In the genomic region with DNA sequence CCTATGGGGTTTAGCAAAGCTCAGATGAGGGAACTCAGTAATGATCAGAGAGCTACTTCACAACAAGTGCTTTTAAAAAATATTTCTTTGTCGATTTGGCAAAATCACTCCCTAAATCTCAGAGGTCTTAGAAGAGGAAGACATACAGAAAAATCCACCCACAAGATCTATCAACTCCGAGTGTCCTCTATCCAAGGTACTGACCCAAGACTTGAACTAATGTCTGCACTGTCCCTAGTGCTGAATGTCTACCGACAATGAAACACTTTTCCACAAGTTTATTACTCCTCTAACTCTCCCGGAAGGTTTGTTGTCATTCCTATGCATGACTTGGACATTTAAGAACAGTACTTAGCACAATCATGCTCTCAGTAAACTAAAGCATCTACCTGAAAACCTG, we compare ENCODE assay signal across 13 mouse cellular contexts. TPM values are rescaled to one million over a fixed set of nuclear protein-coding genes. Genes with fewer than 3 reads are reported as not detected.
"Had no signal": no experiment of that assay in that cellular context is flagged by ENCODE, and none has a peak within 500 bp of the region (broad histone marks: within the 10 kb centered on the region; RNA-seq: fewer than 3 reads in every experiment).

No protein-coding gene starts in this region.

- H3K36me3 ChIP-seq: liver, embryonic 13.5 days; midbrain, embryonic 13.5 days; neural tube, embryonic 12.5 days had no signal

- H3K27ac ChIP-seq: left cerebral cortex, adult 2 months; liver, embryonic 13.5 days; midbrain, embryonic 13.5 days; neural tube, embryonic 12.5 days had no signal

- H3K9ac ChIP-seq: liver, embryonic 13.5 days; liver, postnatal 0 days; midbrain, embryonic 13.5 days; neural tube, embryonic 12.5 days had no signal

- H3K4me1 ChIP-seq: liver, embryonic 13.5 days; midbrain, embryonic 13.5 days; neural tube, embryonic 12.5 days had no signal

- DNase-seq: kidney, postnatal 25 days; liver; liver, embryonic 13.5 days; liver, postnatal 0 days; lung, postnatal 36 days; right cerebral cortex, postnatal 4 days; spleen, adult 18-20 months; thymus, adult 18-20 months; thymus, postnatal 14 days had no signal

- ATAC-seq: liver, postnatal 0 days; midbrain, embryonic 13.5 days had no signal

- H3K9me3 ChIP-seq: liver, embryonic 13.5 days; midbrain, embryonic 13.5 days; neural tube, embryonic 12.5 days had no signal

- H3K4me2 ChIP-seq: liver, embryonic 13.5 days; midbrain, embryonic 13.5 days; neural tube, embryonic 12.5 days had no signal

- H3K4me3 ChIP-seq: left cerebral cortex, adult 2 months; liver, embryonic 13.5 days; midbrain, embryonic 13.5 days; neural tube, embryonic 12.5 days had no signal

- H3K27me3 ChIP-seq: liver, embryonic 13.5 days; midbrain, embryonic 13.5 days; neural tube, embryonic 12.5 days had no signal

RNA-seq across cellular contexts. Expression of gene Chrm2, which starts 9.9 kb away (rescaled TPM):
- polyA plus RNA-seq: kidney, embryonic 14.5 days had no signal
